Mouse (Mus musculus): ENCODE results near the gene Jmjd1c.

DNA sequence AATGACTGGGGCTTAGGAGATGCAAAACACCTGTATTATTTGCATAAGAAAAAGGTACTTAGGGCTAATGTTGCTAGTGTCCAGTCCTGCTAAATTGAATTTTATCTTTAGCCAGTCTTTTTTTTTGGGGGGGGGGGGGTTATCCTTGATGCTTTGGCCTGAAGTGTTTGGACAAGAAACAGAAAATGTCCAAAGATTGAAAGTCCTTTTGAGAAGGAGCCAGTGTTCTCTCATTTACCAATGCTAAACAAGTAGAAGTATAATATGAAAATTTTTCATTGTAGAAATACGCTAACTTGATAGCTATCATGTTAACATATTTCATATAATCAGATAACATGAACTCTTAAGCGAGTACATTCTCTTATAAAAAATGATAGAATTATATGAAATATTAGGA, 92.0 kb downstream of the Jmjd1c start:
- TF ChIP-seq POLR2A (IDR thresholded peaks at IDR 0.05; ENCODE audit: control insufficient read depth, low read depth, low read length), result no peak
- no peak for TF ChIP-seq CTCF (IDR thresholded peaks at IDR 0.05; ENCODE audit: control insufficient read depth, insufficient read depth, insufficient replicate concordance, low read depth, low read length)
